Mouse (Mus musculus) 3134 (cell line): ENCODE data around the gene Ap2s1.
"Not testable (repeated sequence)": the region's sequence is repeated elsewhere in the genome, so short reads cannot be mapped to it uniquely, and the experiment has no call there.

Experiments
- DNase-seq: peaks from one replicate; pipeline ENCODE4 v3.0.0-alpha.2; 2011; ENCODE audit warnings: low spot score; ENCODE audit not compliant: insufficient read length; ENCODE audit errors: extremely low read depth

The Ap2s1 gene

GRCm38 (mm10) chr7:16738073-16738696, at the start of gene Ap2s1:
Gene Ap2s1 (plus strand): TSS chr7:16738410.
- peak; percentile 90 for DNase-seq

GRCm38 (mm10) chr7:16689196-16689595, 49.0 kb upstream of the Ap2s1 start:
- DNase-seq, result no peak

- no peak for DNase-seq
These were observed 43.2 kb upstream of the Ap2s1 start for GRCm38 (mm10) chr7:16695025-16695424.

GRCm38 (mm10) chr7:16699042-16699441, 39.2 kb upstream of the Ap2s1 start:
- peak; percentile 32 for DNase-seq

- DNase-seq, result no peak
These were observed 37.6 kb upstream of the Ap2s1 start for GRCm38 (mm10) chr7:16700583-16700982.

- no peak for DNase-seq
These were observed 31.8 kb upstream of the Ap2s1 start for GRCm38 (mm10) chr7:16706385-16706784.

- DNase-seq, result no peak
These were observed 30.0 kb upstream of the Ap2s1 start for GRCm38 (mm10) chr7:16708244-16708643.

GRCm38 (mm10) chr7:16710604-16711003, 27.6 kb upstream of the Ap2s1 start:
- no peak for DNase-seq

GRCm38 (mm10) chr7:16712633-16713415, 25.4 kb upstream of the Ap2s1 start:
- DNase-seq, result no peak

- not testable (repeated sequence) for DNase-seq
These were observed 21.6 kb upstream of the Ap2s1 start for GRCm38 (mm10) chr7:16716456-16717152.

GRCm38 (mm10) chr7:16721629-16722028, 16.6 kb upstream of the Ap2s1 start, which contains the start of gene Ceacam9:
Gene Ceacam9 (plus strand): TSS chr7:16721929.
- no peak for DNase-seq

- not testable (repeated sequence) for DNase-seq
These were observed 15.7 kb upstream of the Ap2s1 start for GRCm38 (mm10) chr7:16722490-16722889.

GRCm38 (mm10) chr7:16728596-16729348, 9.4 kb upstream of the Ap2s1 start:
- DNase-seq, result peak; percentile 30

- DNase-seq, result not testable (repeated sequence)
These were observed 8.6 kb upstream of the Ap2s1 start for GRCm38 (mm10) chr7:16729563-16729962.

- DNase-seq, result no peak
These were observed 7.4 kb upstream of the Ap2s1 start for GRCm38 (mm10) chr7:16730791-16731190.

GRCm38 (mm10) chr7:16731893-16732422, 6.3 kb upstream of the Ap2s1 start:
- no peak for DNase-seq

GRCm38 (mm10) chr7:16737606-16738072, 571 bp upstream of the Ap2s1 start:
- no peak for DNase-seq

GRCm38 (mm10) chr7:16739056-16739604, 920 bp downstream of the Ap2s1 start:
- DNase-seq, result no peak

GRCm38 (mm10) chr7:16745373-16745772, 7.2 kb downstream of the Ap2s1 start:
- DNase-seq, result no peak

- DNase-seq, result no peak
These were observed 7.9 kb downstream of the Ap2s1 start for GRCm38 (mm10) chr7:16746093-16746492.
